Mouse (Mus musculus) thymus, adult 2 months (tissue): ENCODE measurements around the gene Pi4ka.

Experiments
- CTCF ChIP-seq: fragments of 200-500 bp; IDR thresholded peaks from 2 replicates; pipeline ENCODE4 v1.5.1; 2012; ENCODE audit warnings: mild to moderate bottlenecking, control low read depth, low read length, moderate library complexity, borderline replicate concordance; ENCODE audit not compliant: control insufficient read depth, poor library complexity, insufficient read depth; ENCODE audit errors: extremely low read depth
- POLR2A ChIP-seq: fragments of 200-500 bp; IDR thresholded peaks from 2 replicates; pipeline ENCODE4 v1.6.1; 2012; ENCODE audit warnings: mild to moderate bottlenecking, low read length, control low read depth, moderate library complexity; ENCODE audit not compliant: control insufficient read depth, poor library complexity, insufficient read depth; ENCODE audit errors: extremely low read depth

- TF ChIP-seq POLR2A, result no peak
- TF ChIP-seq CTCF, result no peak
These were observed 66.4 kb downstream of the Pi4ka start for GRCm38 (mm10) chr16:17339701-17340100.
